Mouse (Mus musculus) cerebellum, adult 11-12 months (tissue): Measurements from ENCODE around the gene Dusp7.
A peak's percentile ranks its signal among the peaks of the same experiment; 100 is the strongest.

Experiments
- DNase-seq: peaks from one replicate; pipeline ENCODE4 v3.0.0; 2022

The Dusp7 gene

DNA sequence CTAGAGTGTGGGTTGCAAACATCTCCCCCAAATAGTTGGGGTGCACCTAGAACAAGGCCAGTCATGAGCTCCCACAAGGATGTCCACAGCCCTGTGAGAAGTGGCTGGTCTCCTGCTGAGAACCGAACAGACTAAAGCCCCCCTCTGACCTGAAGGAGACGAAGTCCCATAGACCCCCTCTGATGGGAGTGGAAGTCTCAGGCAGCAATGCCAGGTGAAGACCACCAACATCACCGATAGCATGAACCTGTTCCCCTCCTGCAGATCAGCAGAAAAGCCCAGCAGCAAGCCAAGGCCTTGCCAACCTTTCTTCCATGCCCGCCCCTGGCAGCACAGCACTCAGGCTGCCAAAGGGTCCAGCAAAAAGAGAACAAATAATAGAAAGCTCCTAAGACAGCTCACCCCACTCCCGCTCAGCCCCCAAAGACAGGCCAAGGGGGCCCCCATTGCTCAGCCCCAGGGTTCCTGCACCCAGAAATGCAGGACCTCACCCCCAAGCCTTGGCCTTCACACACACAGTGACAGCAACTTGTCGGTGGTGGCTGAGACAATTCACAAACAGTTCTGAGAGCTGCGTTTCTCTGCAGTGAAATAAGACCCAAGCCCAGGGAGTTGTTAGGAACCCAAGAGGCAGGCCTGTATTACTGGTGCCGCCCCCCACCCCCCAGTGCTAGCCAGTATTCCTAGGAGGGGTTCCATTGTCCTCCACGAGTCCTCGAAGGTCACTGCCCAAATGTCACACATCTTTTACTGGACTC is 13.0 kb upstream of the Dusp7 start:
- no peak for DNase-seq

DNA sequence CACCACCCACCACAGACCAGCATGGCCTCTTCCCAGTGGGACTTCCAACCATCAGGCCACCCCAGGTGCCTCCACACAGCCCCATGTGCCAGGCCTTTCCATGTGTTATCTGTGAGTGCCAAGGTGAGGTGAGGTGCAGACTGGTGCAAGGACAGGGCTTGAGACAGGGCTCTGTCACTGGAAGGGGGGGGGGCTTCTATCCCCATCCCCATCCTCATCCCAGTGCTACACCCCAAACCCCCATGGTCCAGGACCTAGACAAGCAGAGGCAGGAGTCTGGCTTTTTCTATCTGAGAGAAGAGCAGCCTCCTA is 12.5 kb upstream of the Dusp7 start:
- no peak for DNase-seq

DNA sequence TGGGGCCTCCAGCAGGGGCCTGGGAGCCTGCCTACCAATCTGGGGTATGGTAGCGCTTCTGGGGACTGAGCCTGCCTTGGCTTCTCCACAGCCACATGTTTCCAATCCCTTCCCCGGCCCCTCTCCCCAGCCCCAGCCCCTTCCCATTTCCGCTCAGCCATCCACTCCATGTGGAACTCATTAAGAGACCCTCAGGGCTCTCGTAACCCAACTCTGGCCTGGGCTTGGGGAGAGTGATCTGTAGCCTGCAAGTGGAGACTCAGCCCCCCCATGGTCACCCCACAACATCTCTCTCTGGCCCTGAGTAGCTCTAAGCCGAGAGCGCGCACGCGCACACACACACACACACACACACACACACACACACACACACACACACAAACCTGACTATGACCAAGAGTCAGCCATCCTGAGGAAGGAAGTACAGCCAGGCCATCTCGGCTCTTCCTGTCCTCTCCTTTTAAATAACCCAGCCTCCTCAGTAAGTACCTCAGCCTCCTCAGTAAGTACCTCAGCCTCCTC is 12.0 kb upstream of the Dusp7 start:
- DNase-seq, result no peak

DNA sequence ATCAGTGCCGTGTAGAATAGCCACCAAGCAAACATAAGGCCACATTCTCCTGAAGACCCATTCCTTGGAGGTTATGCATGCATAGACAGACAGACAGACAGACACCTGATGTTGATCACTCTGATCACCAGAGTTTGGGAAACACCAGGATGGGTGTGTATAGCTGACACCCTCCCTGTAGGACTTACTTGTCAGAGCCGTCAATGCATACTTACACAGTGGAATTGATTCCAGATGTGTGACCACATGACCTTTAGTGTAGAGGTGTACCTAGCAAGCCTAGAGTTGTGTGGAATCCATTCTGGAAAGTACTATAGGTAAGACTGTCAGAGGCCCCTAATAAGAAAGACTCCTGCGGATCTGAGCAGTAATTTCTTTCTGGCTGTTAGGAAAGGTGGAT is 11.3 kb upstream of the Dusp7 start:
- DNase-seq, result no peak

DNA sequence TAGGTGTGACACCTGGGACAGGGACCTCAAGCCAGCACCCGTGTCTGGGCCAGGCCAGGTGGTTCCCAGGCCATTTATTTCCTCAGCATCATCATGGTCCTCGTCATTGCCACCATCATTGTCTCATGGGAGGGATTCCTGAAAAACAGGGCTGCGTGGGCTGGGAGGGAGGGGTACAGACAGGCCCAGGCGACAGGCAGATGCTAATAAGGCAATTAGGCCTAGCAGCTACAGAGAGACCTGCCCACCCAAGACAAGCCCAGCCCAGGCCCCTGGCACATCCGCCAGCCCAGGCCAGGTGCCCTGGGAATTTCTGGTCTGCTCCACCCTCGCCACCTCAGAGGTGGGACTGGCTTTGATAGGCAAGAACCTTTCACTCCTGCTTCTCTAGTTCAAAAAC is 9.1 kb upstream of the Dusp7 start:
- no peak for DNase-seq

DNA sequence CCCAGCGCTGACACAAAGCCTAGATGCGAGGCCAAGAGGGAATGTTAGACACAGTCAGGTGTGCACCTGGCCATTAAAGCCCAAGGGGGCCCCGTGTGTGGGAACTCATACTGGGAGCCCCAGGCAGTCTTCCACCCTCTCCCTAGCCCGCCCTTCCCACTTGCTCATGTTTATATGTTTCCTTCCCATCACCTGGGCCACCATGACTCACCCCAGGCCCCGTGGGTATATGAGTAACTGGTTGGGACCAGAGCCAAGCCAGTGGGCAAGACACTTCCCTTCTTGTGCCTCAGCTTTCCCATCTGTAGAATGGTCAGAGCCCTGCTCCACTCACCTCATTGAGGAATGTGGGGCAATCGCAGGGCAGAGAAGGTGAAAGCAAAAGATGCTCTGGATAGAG is 7.3 kb upstream of the Dusp7 start:
- no peak for DNase-seq

DNA sequence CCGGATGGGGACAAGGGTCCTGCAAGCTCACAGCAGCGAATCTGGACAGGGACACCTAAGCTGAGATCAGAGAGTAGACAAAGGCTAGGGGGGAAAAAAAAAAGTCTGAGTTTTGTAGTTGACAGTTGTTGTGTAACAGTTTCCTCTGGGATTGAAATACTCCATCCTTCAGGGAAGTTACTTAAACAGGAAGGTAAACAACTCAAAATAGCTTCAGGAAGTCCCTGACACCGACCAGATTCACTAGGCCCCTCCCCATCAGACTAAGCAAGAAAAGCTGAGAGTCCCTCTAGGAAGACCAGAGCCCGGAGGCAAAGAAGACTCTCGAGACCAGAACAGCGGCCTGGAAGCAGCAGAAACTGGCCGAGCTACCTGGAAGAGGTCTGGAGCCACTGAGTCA is 3.1 kb upstream of the Dusp7 start:
- peak; percentile 29 for DNase-seq

DNA sequence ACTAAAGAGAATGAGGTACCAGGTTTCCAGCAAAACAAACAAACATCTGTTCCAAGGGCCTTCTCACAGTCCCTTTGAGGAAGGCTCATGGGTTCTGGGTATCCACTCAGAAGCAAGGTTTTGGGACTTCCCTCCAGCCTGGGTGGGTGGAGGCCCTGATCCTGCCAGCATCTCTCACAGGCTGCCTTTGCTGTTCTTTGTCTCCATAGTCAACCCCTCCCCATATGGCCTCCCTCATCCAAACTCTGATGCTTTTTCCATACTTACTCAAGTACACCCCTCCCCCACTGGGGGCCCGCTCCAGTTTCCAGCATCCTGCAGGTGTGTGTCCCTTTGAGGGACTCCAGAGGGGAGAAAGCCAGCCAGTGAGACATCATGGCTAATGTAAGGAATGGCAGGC is 2.2 kb upstream of the Dusp7 start:
- no peak for DNase-seq

DNA sequence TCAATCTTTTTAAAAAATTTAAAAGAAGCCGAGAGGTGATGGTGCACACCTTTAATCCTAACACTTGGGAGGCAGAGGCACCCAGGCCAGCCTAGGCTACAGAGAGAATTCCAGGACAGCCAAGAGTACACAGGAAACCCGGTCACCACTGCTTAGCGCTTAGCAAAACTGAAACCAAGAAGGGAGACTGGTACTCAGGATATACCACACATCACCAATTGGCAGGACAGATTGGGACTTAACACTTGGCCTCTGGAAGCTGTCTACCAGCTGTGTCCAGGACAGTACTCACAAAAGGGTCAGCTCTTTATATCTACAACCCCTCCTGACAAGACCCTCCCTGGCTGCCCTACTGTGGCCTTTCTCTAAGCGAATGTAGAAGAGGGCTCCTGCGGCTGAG is 1.4 kb upstream of the Dusp7 start:
- DNase-seq, result no peak

DNA sequence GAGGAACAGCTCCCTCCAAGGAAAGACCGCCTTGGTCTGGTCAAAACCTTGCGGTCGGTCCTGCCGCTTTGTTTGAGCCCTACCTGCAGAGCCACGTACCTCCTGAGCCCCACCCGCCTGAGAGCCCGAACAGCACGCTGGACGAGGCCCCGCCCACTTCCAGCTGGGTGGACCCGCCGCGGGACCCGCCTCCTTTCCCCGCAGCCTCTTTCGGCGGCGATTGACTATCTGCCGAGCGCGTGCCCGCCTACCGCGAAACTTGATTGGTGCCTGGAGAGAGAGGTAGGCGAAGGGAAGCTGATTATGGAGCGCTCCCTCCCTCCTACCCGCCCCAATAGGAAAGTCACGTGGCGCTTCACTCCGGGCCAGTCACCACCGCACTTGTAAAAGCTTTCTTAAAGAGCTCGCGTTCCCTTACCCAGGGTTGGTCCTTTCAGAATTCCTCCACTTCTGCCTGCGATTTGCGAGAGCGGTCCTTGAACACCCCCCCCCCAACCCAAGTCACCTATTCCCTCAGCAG is 780 bp upstream of the Dusp7 start:
- DNase-seq, result peak; percentile 99

DNA sequence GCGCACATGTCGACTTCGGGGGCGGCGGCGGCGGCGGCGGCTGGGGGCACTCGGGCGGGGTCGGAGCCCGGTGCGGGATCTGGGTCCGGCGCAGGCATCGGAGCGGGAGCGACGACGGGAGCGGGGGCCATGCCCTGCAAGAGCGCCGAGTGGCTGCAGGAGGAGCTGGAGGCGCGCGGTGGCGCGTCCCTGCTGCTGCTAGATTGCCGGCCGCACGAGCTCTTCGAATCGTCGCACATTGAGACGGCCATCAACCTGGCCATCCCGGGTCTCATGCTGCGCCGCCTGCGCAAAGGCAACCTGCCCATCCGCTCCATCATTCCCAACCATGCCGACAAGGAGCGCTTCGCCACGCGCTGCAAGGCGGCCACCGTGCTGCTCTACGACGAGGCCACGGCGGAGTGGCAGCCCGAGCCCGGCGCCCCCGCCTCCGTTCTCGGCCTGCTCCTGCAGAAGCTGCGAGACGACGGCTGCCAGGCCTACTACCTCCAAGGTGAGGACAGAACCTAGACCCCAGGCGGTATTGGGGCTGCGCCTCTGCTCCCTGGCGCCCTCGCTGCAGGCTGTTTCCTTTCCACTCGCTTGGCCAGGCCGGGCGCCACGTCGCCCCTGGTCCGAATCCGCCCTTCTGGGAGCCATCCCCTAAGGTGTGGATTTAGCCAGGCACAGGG is 534 bp downstream of the Dusp7 start:
- DNase-seq, result peak; percentile 79

DNA sequence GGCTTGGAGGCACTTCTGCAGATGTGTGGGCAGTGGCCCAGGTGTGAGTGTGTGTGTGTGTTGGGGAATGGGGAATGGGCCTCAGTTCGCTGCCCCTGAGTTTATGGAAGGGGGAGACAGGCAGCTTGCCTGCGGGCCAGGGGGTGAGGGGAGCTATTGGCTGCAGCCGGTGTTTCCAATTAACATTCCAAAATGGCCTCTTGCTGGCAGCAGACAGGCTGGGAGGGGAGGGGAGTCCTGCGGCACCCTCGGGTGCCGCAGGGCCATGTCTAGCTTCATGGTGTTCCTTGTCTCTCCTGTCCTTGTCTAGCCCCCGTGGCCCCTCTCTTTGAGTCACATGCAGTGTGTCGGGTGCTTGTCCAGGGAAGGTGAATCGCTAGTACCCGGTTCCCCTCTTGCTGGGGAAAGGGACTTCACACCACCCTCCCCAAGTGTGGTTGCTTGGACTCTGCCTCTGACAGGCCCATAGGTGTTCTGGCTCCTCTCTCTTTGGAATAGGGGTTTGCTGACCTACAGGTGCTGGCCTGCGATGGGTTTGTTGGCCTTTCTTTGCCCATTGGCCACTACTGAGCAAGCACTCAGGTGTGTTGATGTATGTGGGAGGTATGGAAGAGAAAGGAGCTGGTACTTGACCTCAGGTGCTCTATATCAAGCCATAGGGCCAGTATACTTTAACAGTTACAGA is 1.5 kb downstream of the Dusp7 start:
- DNase-seq, result peak; percentile 62

DNA sequence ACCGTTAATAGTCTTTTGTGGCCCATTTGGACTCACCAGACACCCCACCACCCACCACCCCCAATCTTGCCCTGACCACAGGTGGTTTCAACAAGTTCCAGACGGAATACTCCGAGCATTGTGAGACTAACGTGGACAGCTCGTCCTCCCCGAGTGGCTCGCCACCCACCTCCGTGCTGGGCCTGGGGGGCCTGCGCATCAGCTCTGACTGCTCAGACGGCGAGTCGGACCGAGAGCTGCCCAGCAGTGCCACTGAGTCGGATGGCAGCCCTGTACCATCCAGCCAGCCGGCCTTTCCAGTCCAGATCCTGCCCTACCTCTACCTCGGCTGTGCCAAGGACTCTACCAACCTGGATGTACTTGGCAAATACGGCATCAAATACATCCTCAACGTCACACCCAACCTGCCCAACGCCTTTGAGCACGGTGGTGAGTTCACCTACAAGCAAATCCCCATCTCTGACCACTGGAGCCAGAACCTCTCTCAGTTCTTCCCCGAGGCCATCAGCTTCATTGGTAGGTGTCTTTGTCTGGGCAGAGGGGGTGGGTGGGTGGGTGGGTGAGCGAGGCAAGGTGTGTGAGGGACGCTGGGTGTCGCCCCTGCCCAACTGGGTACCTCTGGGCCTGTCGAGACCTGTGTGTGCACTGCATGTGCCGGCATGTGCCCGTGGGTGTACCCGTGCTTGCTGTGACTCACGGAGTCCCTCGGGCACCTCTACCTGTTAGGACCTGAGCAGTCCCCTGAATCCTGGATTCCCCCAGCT is 2.4 kb downstream of the Dusp7 start:
- DNase-seq, result peak; percentile 41

DNA sequence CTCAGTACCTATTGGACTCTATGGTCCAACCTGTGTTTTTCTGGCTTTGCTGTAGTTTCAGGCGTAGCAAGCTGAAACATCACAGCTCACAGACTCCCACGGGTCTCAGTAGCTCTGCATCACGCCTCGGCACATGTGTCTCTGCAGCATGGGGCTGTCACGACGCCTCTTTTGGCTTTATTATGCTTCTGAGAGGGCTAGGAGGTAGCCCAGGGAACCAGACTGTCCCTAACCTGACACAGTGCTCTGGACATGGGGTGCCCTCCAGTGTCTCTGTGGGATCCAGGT is 2.9 kb downstream of the Dusp7 start:
- no peak for DNase-seq

DNA sequence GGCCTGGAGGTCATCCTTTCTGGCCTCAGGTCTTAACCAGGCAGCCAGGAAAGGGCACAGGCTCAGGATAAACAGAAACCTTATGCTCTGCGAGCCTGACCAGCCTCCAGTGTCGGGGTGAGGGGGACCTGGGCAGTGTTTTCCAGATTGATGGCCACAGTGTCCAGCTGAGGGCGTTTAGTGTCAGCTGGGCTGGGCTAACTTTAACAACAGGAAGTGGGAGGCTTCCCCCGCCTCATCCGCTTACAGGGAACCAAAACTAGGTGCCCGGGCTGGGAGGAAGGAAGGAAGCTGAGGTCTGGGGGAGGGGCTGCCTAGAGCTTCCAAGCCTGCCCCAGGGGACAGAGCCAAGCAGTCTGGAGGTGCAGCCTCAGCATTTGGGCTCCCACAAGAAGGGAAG is 3.3 kb downstream of the Dusp7 start:
- peak; percentile 49 for DNase-seq

DNA sequence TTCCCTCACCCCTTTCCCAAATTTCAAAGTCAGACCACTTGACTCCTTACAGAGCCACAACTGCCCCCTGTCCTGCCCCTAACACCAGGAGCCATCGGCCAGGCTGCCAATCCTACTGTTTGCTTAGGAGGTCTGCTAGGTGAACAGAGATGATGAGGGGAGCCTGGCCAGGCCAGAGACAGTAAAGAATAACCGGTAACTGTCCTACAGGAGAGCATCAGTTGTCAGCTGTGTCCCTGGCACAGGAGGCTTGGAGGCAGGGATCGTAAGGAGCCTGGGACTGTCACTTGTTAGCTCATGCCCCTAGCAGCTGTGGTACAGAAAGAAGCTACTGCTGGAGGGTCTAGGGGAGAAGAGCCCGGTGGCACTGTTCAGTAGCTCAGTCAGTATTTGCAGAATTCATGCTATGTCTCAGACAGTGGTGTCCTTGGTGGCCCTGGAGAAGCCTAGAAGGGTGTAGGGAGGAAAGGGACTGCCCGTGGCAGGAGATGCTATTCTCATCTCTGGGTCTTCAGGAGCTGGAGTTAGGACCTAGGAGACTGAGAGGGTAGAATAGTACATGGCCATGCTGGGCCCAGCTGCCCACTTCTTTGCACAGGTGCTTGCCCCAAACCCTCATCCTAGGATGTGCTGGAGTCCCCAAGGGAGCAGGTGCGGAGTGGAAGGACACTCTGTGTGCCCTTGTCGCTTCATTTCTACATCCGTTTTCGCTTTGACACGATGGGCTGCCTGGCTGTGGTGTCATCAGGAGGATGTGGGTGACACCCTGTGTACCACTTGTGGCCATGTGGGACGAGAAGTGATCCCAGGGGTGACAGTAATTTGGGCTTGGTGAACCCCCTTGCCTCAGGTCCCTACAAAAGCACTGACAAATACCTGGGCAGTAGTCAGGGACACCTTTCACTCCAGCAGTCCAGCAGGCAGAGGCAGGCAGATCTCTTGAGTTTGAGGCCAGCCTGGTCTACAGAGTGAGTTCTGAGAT is 4.3 kb downstream of the Dusp7 start:
- DNase-seq, result no peak

DNA sequence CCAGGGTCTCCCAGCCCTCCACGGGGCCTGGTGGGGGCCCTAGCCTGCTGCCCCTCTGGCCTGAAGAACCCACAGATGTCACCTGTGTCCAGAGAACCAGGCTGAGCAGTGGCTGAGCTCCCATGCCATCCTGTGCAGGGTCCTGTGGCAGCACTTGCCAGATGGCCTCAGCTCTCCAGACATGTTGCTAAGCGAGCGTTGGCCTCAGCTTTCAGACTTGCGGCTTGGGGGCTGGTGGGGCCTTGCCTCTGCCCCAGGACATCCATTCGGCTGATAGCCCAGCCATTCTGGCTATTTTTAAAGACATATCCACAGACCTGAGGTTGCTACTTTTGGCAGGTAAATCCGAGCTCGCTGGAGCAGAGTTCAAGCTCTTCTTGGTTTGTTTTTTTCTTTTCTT is 5.5 kb downstream of the Dusp7 start:
- DNase-seq, result peak; percentile 22

DNA sequence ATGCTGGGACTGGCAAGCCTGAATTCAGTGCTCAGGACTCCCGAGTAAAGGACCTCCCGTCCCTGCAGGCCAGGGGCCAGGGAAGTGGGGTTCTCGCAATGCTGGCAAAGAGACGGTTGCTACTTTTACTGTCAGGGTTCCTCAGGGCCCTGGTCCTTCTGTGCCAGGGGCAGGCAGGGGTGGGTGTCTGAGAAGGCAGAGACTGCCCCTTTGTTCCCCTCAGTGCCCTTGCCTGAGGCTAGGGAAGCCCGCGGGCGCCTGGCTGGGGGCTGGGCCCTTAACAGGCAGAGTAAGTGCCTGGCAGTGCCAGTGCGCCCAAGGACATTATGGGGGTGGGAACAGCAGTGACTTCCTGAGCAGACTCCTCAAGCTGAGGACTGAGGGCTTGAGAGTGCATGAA is 8.8 kb downstream of the Dusp7 start:
- peak; percentile 52 for DNase-seq

DNA sequence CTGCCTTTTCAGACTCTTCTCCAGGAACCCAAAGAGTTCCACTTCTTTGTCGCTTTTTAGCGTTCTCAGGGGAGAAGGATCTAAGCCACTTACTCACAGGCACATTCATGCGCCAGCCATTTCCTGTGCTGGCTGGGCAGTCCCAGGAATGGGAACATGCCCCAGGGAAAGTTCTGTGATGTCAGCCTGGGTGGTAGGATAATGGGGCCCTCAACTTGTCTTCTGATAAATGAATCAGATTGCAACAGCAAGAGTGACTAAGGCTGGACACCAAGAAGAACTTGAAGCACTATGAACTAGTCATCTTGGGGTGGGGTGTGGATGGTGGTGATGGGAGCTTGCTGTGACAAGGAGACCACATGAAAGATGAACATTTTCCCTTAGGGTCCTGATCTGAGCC is 9.6 kb downstream of the Dusp7 start:
- no peak for DNase-seq

DNA sequence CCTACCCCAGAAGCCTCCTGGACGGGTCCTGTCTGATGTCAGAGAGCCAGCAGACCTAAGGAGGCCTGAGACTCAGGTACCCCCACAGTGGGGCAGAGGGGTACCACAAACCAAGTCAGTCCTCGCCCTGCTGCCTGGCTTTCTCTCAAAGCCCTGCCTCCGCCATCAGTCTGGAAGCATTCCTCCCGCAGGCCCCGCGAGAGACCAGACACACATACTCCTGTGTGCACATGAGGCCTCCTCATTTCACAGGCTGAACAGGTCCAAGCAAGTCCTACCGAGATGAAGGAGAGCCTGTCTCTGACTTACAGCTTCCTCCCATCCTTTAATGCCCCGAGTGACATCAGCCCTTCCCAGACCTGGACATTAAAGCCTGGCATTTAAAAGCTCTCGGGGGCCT is 10.3 kb downstream of the Dusp7 start:
- no peak for DNase-seq

DNA sequence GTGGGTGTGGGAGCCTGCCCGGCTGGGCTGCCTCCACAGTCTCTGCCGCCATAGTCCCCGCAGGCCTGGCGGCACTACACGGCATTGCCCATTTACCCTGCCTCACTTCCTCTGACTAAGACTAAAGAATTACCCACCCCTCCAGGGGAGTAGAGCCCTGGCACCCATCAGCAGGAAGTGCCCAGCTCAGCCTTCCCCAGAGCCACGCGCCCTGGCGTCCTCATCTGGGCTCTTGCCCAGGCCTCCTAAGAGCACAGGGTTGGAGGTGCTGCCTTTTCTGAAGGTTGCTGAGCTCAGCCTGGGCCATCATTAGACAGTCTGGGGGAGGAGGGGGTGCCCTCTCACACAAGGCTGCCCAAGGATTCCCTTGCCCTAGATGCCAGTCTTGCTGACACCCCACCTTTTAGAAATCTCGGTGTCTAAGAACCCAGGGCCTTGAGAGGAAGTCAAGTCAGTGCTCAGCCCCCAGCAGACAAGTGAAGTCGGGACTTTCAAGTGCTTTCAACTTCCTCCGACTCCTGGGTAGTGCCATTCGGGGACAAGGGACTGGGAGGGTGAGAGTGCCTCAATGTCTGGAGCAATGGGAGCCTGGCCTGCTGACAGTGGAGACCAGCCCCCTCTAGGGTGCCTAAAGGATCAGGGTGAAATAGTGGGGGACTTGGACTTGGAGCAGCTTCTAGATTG is 17.9 kb downstream of the Dusp7 start:
- no peak for DNase-seq
